Mouse (Mus musculus) liver, postnatal 0 days (tissue): ENCODE measurements at regions not wholly inside any gene's neighbourhood (a gene's known extent, or its start where the extent isn't known, plus 50 kb on each side); places are given as distances from the start of the nearest gene placed in this dataset.

Experiments
- CTCF ChIP-seq: sonication (generic); IDR thresholded peaks from 2 replicates; pipeline ENCODE4 v1.5.1; 2016; ENCODE audit warnings: antibody characterized with exemption, low read depth
- EP300 ChIP-seq: IDR thresholded peaks from 2 replicates; pipeline ENCODE4 v1.6.1; 2016; ENCODE audit warnings: antibody characterized with exemption, low read depth, mild to moderate bottlenecking

DNA sequence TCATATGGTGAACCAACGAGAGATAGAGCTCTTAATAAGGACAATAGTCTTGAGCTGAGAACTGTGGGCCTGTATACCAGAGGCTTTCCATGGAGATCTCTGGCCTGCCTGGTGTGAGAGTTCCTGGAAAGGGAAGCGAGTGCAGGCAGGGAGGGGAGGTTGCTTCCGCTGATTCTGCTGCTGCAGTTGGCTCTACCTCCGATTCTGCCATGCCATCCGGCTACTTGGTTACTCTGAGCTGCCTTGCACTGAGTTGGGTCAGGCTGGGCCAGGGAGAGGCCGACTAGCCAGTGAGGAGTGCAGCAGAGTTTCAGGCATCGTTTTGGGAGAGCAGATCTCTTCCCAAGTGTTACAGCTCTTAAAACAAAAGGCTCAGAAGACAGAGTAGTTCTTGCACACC is 285.2 kb downstream of the Dhx35 start:
- TF ChIP-seq CTCF, result no peak
- TF ChIP-seq EP300, result no peak
